Mouse (Mus musculus): ENCODE measurements around the gene Khsrp. TPM values are rescaled to one million over a fixed set of nuclear protein-coding genes. Genes with fewer than 3 reads are reported as not detected.

Gene Khsrp
- polyA plus RNA-seq (2012; rRNA removed) = 112 and 116 TPM in 2 replicates

- TF ChIP-seq POLR2A (IDR thresholded peaks at IDR 0.05; ENCODE audit: borderline replicate concordance, extremely low read depth, insufficient read depth, insufficient read length, poor library complexity, severe bottlenecking) (peak; percentile 84), CTCF (IDR thresholded peaks at IDR 0.05; ENCODE audit: borderline replicate concordance, extremely low read depth, insufficient read depth, insufficient read length) (no peak)
- peak; percentile 51 for DNase-seq (ENCODE audit: low read depth)
Measured at GRCm38 (mm10) chr17:57030931-57031660, at the start of gene Khsrp. Gene Khsrp, minus strand, starts transcription at chr17:57031522.

- TF ChIP-seq POLR2A (IDR thresholded peaks at IDR 0.05; ENCODE audit: borderline replicate concordance, extremely low read depth, insufficient read depth, insufficient read length, poor library complexity, severe bottlenecking) (no peak), CTCF (IDR thresholded peaks at IDR 0.05; ENCODE audit: borderline replicate concordance, extremely low read depth, insufficient read depth, insufficient read length) (no peak)
- no peak for DNase-seq (ENCODE audit: low read depth)
Measured at GRCm38 (mm10) chr17:57079919-57080318, 48.6 kb upstream of the Khsrp start.

- TF ChIP-seq CTCF (IDR thresholded peaks at IDR 0.05; ENCODE audit: borderline replicate concordance, extremely low read depth, insufficient read depth, insufficient read length) = no peak
- no peak for TF ChIP-seq POLR2A (IDR thresholded peaks at IDR 0.05; ENCODE audit: borderline replicate concordance, extremely low read depth, insufficient read depth, insufficient read length, poor library complexity, severe bottlenecking)
Measured at GRCm38 (mm10) chr17:57078336-57078735, 47.0 kb upstream of the Khsrp start, which contains the start of gene Dennd1c. Gene Dennd1c, minus strand, starts transcription at chr17:57078514.

GRCm38 (mm10) chr17:57076916-57077315 is 45.6 kb upstream of the Khsrp start:
- DNase-seq (ENCODE audit: low read depth) = no peak
- TF ChIP-seq POLR2A (IDR thresholded peaks at IDR 0.05; ENCODE audit: borderline replicate concordance, extremely low read depth, insufficient read depth, insufficient read length, poor library complexity, severe bottlenecking) = no peak
- TF ChIP-seq CTCF (IDR thresholded peaks at IDR 0.05; ENCODE audit: borderline replicate concordance, extremely low read depth, insufficient read depth, insufficient read length) = no peak

More at GRCm38 (mm10) chr17:57078336-57078735, 47.0 kb upstream of the Khsrp start, which contains the start of gene Dennd1c:
- no peak for DNase-seq (ENCODE audit: low read depth)

- peak; percentile 75 for DNase-seq (ENCODE audit: low read depth)
- TF ChIP-seq CTCF (IDR thresholded peaks at IDR 0.05; ENCODE audit: borderline replicate concordance, extremely low read depth, insufficient read depth, insufficient read length) (no peak), POLR2A (IDR thresholded peaks at IDR 0.05; ENCODE audit: borderline replicate concordance, extremely low read depth, insufficient read depth, insufficient read length, poor library complexity, severe bottlenecking) (no peak)
Measured at GRCm38 (mm10) chr17:57070699-57071098, 39.4 kb upstream of the Khsrp start.

- no peak for TF ChIP-seq CTCF (IDR thresholded peaks at IDR 0.05; ENCODE audit: borderline replicate concordance, extremely low read depth, insufficient read depth, insufficient read length)
- TF ChIP-seq POLR2A (IDR thresholded peaks at IDR 0.05; ENCODE audit: borderline replicate concordance, extremely low read depth, insufficient read depth, insufficient read length, poor library complexity, severe bottlenecking) = no peak
- no peak for DNase-seq (ENCODE audit: low read depth)
Measured at GRCm38 (mm10) chr17:57070272-57070671, 39.0 kb upstream of the Khsrp start.

GRCm38 (mm10) chr17:57066908-57067307 is 35.6 kb upstream of the Khsrp start:
- DNase-seq (ENCODE audit: low read depth) = no peak
- TF ChIP-seq POLR2A (IDR thresholded peaks at IDR 0.05; ENCODE audit: borderline replicate concordance, extremely low read depth, insufficient read depth, insufficient read length, poor library complexity, severe bottlenecking) (no peak), CTCF (IDR thresholded peaks at IDR 0.05; ENCODE audit: borderline replicate concordance, extremely low read depth, insufficient read depth, insufficient read length) (no peak)

- no peak for DNase-seq (ENCODE audit: low read depth)
- TF ChIP-seq CTCF (IDR thresholded peaks at IDR 0.05; ENCODE audit: borderline replicate concordance, extremely low read depth, insufficient read depth, insufficient read length) (no peak), POLR2A (IDR thresholded peaks at IDR 0.05; ENCODE audit: borderline replicate concordance, extremely low read depth, insufficient read depth, insufficient read length, poor library complexity, severe bottlenecking) (no peak)
Measured at GRCm38 (mm10) chr17:57063031-57063430, 31.7 kb upstream of the Khsrp start.

GRCm38 (mm10) chr17:57062548-57062947 is 31.2 kb upstream of the Khsrp start:
- TF ChIP-seq CTCF (IDR thresholded peaks at IDR 0.05; ENCODE audit: borderline replicate concordance, extremely low read depth, insufficient read depth, insufficient read length) (no peak), POLR2A (IDR thresholded peaks at IDR 0.05; ENCODE audit: borderline replicate concordance, extremely low read depth, insufficient read depth, insufficient read length, poor library complexity, severe bottlenecking) (no peak)
- DNase-seq (ENCODE audit: low read depth) = no peak

GRCm38 (mm10) chr17:57062011-57062521 is 30.7 kb upstream of the Khsrp start:
- DNase-seq (ENCODE audit: low read depth) = no peak
- no peak for TF ChIP-seq POLR2A (IDR thresholded peaks at IDR 0.05; ENCODE audit: borderline replicate concordance, extremely low read depth, insufficient read depth, insufficient read length, poor library complexity, severe bottlenecking)
- no peak for TF ChIP-seq CTCF (IDR thresholded peaks at IDR 0.05; ENCODE audit: borderline replicate concordance, extremely low read depth, insufficient read depth, insufficient read length)

GRCm38 (mm10) chr17:57061069-57061468 is 29.7 kb upstream of the Khsrp start:
- TF ChIP-seq CTCF (IDR thresholded peaks at IDR 0.05; ENCODE audit: borderline replicate concordance, extremely low read depth, insufficient read depth, insufficient read length) = no peak
- no peak for TF ChIP-seq POLR2A (IDR thresholded peaks at IDR 0.05; ENCODE audit: borderline replicate concordance, extremely low read depth, insufficient read depth, insufficient read length, poor library complexity, severe bottlenecking)
- DNase-seq (ENCODE audit: low read depth) = no peak

All from brain, embryonic 14.5 days (tissue).